Mouse (Mus musculus) CH12.LX (cell line): ENCODE measurements around the gene Cdk14. TPM values are rescaled to one million over a fixed set of nuclear protein-coding genes. Genes with fewer than 3 reads are reported as not detected.

Experiments
- DNase-seq: peaks from one replicate; pipeline ENCODE4 v3.0.0-alpha.2; 2013; ENCODE audit errors: extremely low read depth
- H3K27ac ChIP-seq: 2 replicates; pipeline ENCODE4 v1.5.1; 2012; ENCODE audit warnings: low read depth, mild to moderate bottlenecking, control low read depth, moderate library complexity; ENCODE audit not compliant: insufficient read depth
- H3K27me3 ChIP-seq: replicated peaks from 2 replicates; pipeline ENCODE3; 2012; ENCODE audit warnings: inconsistent platforms
- H3K36me3 ChIP-seq, 2 experiments: replicated peaks in 1 of 2; 2 replicates each; pipeline versions ENCODE3 to v1.6.1; 2012; ENCODE audit warnings: inconsistent platforms in 1 of 2, low read length in 1 of 2, mild to moderate bottlenecking in 1 of 2, mixed read lengths in 1 of 2, moderate library complexity in 1 of 2; ENCODE audit not compliant: control insufficient read depth in 1 of 2, insufficient read depth in 1 of 2
- H3K4me1 ChIP-seq, 2 experiments: 2 replicates each; pipeline ENCODE4 v1.6.1; 2012; ENCODE audit warnings: inconsistent platforms in 1 of 2, moderate library complexity in 1 of 2; ENCODE audit not compliant: insufficient read depth in 2 of 2, control insufficient read depth in 1 of 2
- H3K4me2 ChIP-seq: 2 replicates; pipeline ENCODE4 v1.6.1; 2012; ENCODE audit warnings: low read depth, mild to moderate bottlenecking, control low read depth; ENCODE audit not compliant: poor library complexity, insufficient read depth, severe bottlenecking
- H3K4me3 ChIP-seq, 3 experiments: fragments of 150-350 bp in 1 of 3; sonication (generic) in 1 of 3; replicated peaks in 1 of 3; 2 replicates each; pipeline versions ENCODE3 to v1.5.1; 2011 to 2012; ENCODE audit warnings: low read depth in 2 of 3, low read length in 2 of 3, mild to moderate bottlenecking in 2 of 3, moderate library complexity in 2 of 3, control low read depth in 1 of 3, improper control_type of control experiment in 1 of 3, inconsistent platforms in 1 of 3, mixed read lengths in 1 of 3; ENCODE audit not compliant: poor library complexity in 1 of 3
- H3K79me2 ChIP-seq: replicated peaks from 2 replicates; pipeline ENCODE4 v1.6.1; 2012; ENCODE audit warnings: mild to moderate bottlenecking, moderate library complexity; ENCODE audit not compliant: control insufficient read depth, poor library complexity, insufficient read depth, severe bottlenecking; ENCODE audit errors: extremely low read depth
- H3K9ac ChIP-seq: 2 replicates; pipeline ENCODE4 v1.6.1; 2012; ENCODE audit warnings: low read depth, mild to moderate bottlenecking, control low read depth, moderate library complexity; ENCODE audit not compliant: insufficient read depth
- H3K9me3 ChIP-seq: replicated peaks from 2 replicates; pipeline ENCODE3; 2012; ENCODE audit warnings: low read length, inconsistent platforms, mixed read lengths
- CHD1 ChIP-seq: IDR thresholded peaks from 2 replicates; pipeline ENCODE4 v1.6.1; 2012; ENCODE audit warnings: low read depth, low read length, improper control_type of control experiment, inconsistent platforms
- E2F4 ChIP-seq: IDR thresholded peaks from 2 replicates; pipeline ENCODE4 v1.6.1; 2011; ENCODE audit warnings: low read depth, low read length, improper control_type of control experiment; ENCODE audit not compliant: insufficient replicate concordance
- ELF1 ChIP-seq: IDR thresholded peaks from 2 replicates; pipeline ENCODE4 v1.6.1; 2014; ENCODE audit warnings: low read depth, mild to moderate bottlenecking, inconsistent platforms, low read length, improper control_type of control experiment
- EP300 ChIP-seq: IDR thresholded peaks from 2 replicates; pipeline ENCODE4 v1.6.1; 2011; ENCODE audit warnings: low read length, improper control_type of control experiment
- KAT2A ChIP-seq: IDR thresholded peaks from 2 replicates; pipeline ENCODE4 v1.6.1; 2012; ENCODE audit warnings: low read length, improper control_type of control experiment, inconsistent platforms; ENCODE audit not compliant: insufficient replicate concordance
- MAZ ChIP-seq: IDR thresholded peaks from 2 replicates; pipeline ENCODE4 v1.6.1; 2012; ENCODE audit warnings: low read depth, mild to moderate bottlenecking, inconsistent platforms, low read length, improper control_type of control experiment, moderate library complexity
- NRF1 ChIP-seq: IDR thresholded peaks from 2 replicates; pipeline ENCODE4 v1.6.1; 2014; ENCODE audit warnings: low read depth, mild to moderate bottlenecking, inconsistent platforms, low read length, improper control_type of control experiment, moderate library complexity
- PAX5 ChIP-seq: IDR thresholded peaks from 2 replicates; pipeline ENCODE4 v1.6.1; 2012; ENCODE audit warnings: low read length, inconsistent platforms, mixed read lengths
- POLR2AphosphoS2 ChIP-seq: IDR thresholded peaks from 2 replicates; pipeline ENCODE4 v1.6.1; 2011; ENCODE audit warnings: low read depth, low read length, improper control_type of control experiment
- RCOR1 ChIP-seq: conservative IDR thresholded peaks from 2 replicates; pipeline ENCODE4 v1.6.1; 2012; ENCODE audit warnings: low read depth, mild to moderate bottlenecking, inconsistent platforms, low read length, improper control_type of control experiment
- TBP ChIP-seq: conservative IDR thresholded peaks from 2 replicates; pipeline ENCODE4 v1.6.1; 2011; ENCODE audit warnings: low read depth, low read length, improper control_type of control experiment
- ZC3H11A ChIP-seq: IDR thresholded peaks from 2 replicates; pipeline ENCODE4 v1.6.1; 2012; ENCODE audit warnings: low read depth, mild to moderate bottlenecking, inconsistent platforms, low read length, improper control_type of control experiment
- ZNF384 ChIP-seq: IDR thresholded peaks from 2 replicates; pipeline ENCODE4 v1.6.1; 2012; ENCODE audit warnings: low read depth, low read length, improper control_type of control experiment, inconsistent platforms
- dilution Hi-C: fragments of 300-500 bp; cut with MboI; formaldehyde crosslinking; loops from 2 replicates; pipeline ENCODE4 v1.14.3; 2020; ENCODE audit warnings: low sequenced_read_pairs; ENCODE audit not compliant: extremely low pct_unique_long_range_greater_than_20kb, extremely low pct_ligation_motif_present
- in situ Hi-C: fragments of 300-500 bp; cut with MboI; formaldehyde crosslinking; loops from 3 replicates; pipeline ENCODE4 v1.14.3; 2019; ENCODE audit warnings: low sequenced_read_pairs, low pct_ligation_motif_present, low pct_unique_long_range_greater_than_20kb, mixed read lengths
- polyA plus RNA-seq: library from polyadenylated mRNA; unstranded; fragments of >175 nt; gene quantifications from 2 replicates; pipeline ENCODE4 v1.2.1, GENCODE M21; 2012; ENCODE audit warnings: low read depth; ENCODE audit not compliant: insufficient read length
- total RNA-seq, 2 experiments: library from RNA; depleted of rRNA; stranded (reverse); fragments of 300-350 nt in 1 of 2; fragments of >200 nt in 1 of 2; gene quantifications; 2 replicates each; pipeline ENCODE4 v1.2.3; 2012 to 2014

Cdk14 gene
- total and polyA plus RNA-seq, 3 experiments = 3.7 to 12.0 (median 8.9) TPM

DNA sequence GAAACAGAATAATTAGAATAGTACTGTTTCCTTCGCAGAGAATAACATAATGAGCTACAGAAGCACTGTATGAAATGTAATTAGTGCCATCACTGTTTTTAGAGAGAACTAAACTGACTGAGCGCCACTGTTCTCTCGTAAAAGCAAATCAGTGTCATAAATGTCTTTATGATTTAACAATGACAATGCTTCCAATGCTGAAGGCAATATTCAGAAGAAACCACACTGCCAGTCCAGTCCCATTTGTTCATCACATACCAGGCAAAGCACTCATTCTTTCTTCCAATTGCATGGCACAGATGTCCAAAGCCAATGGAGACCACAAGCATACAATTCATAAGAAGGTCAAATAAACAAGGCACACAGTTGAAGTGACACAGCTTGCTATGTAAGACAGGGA is 355.4 kb downstream of the Cdk14 start:
- DNase-seq = no peak
- in situ Hi-C loops (no loop called here), dilution Hi-C loops (no loop called here)
- no peak overlapping the region for H3K27ac ChIP-seq
- no peaks in the 10 kb centered on the region for H3K79me2 ChIP-seq
- H3K4me3 ChIP-seq = no peak overlapping the region
- no peak for TF ChIP-seq NRF1
- TF ChIP-seq POLR2AphosphoS2 = no peak
- TF ChIP-seq E2F4 = no peak
- TF ChIP-seq CHD1 = no peak
- no peak for TF ChIP-seq TBP
- no peaks in the 10 kb centered on the region for H3K27me3 ChIP-seq
- H3K9ac ChIP-seq = no peak overlapping the region
- H3K4me1 ChIP-seq = no peaks in the 10 kb centered on the region
- H3K4me2 ChIP-seq = no peak overlapping the region
- no peaks in the 10 kb centered on the region for H3K9me3 ChIP-seq
- H3K36me3 ChIP-seq = no peaks in the 10 kb centered on the region

DNA sequence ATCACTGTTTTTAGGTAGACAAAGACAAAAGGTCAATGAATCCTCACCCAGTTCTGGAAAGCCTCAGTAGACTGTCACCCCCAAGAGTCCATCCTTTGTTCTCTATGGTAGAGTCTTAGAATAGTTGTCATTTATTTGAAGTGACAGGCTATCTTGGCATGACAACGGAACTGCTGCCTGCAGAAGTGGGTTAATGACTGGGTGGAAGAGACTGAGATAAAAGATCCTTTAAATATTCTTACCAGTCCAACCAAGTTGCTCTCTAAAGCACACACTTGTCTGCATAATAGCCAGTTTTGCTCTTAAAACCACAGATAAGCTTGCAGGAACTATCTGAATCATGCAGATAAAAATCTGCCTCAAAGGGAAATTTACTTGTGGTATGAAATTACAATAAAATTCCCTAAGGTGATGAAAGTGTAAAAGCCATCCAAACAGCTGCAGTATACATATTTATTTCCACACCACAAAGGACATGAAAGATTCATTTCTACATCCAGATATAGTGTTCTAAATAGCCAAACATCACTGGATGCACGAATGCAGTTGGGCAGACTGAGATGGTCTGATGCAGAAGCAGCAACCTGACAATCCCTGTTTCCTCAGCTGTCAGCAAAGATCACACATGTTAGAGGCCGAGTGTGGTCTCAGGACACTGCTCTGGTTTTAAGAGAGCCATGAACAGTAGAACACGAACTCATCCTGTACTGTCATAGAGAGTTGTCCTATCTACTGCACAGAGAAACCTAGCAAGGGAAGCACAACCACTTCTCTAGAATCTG is 363.8 kb downstream of the Cdk14 start:
- TF ChIP-seq ELF1 (no peak), PAX5 (no peak), RCOR1 (no peak), ZC3H11A (no peak), KAT2A (no peak)
- H3K36me3 ChIP-seq = no peaks in the 10 kb centered on the region
- DNase-seq = no peak
- no peaks in the 10 kb centered on the region for H3K79me2 ChIP-seq
- peaks cover 8 to 26% of the 10 kb centered on the region in 2 experiments for H3K4me1 ChIP-seq
- dilution Hi-C loops (no loop called here), in situ Hi-C loops (no loop called here)
- no peak overlapping the region for H3K27ac ChIP-seq
- H3K4me2 ChIP-seq = no peak overlapping the region
- no peak overlapping the region for H3K9ac ChIP-seq
- H3K27me3 ChIP-seq = no peaks in the 10 kb centered on the region
- no peak overlapping the region for H3K4me3 ChIP-seq
- H3K9me3 ChIP-seq = no peaks in the 10 kb centered on the region

GRCm38 (mm10) chr5:5055494-5055893 is 364.6 kb downstream of the Cdk14 start:
- Histone ChIP-seq H3K9ac (no peak overlapping the region), H3K4me2 (no peak overlapping the region), H3K27me3 (no peaks in the 10 kb centered on the region), H3K4me3 (no peak overlapping the region), H3K36me3 (no peaks in the 10 kb centered on the region), H3K79me2 (no peaks in the 10 kb centered on the region), H3K27ac (no peak overlapping the region), H3K4me1 (peaks cover 13 to 26% of the 10 kb centered on the region in 2 experiments), H3K9me3 (no peaks in the 10 kb centered on the region)
- in situ Hi-C loops (no loop called here), dilution Hi-C loops (no loop called here)
- TF ChIP-seq EP300 (peak; percentile 56), MAZ (no peak), ZNF384 (peak; percentile 54; the same call in 1 of the 2 replicates)
- peak; percentile 20 for DNase-seq
